Mouse (Mus musculus) midbrain, embryonic 14.5 days (tissue): ENCODE data around the gene Bap1. TPM values are rescaled to one million over a fixed set of nuclear protein-coding genes. Genes with fewer than 3 reads are reported as not detected.

Source experiments
- ATAC-seq: fragments of 200-750 bp; cut with Nextera tagmentation; 2 replicates; pipeline ENCODE4 v1.8.0; 2017; ENCODE audit warnings: moderate number of reproducible peaks, moderate library complexity; ENCODE audit not compliant: low FRiP score, low TSS enrichment
- DNase-seq: peaks from one replicate; pipeline ENCODE4 v3.0.0-alpha.2; 2015
- H3K27ac ChIP-seq: fragments of 300-500 bp; sonication (generic); replicated peaks from 2 replicates; pipeline ENCODE4 v1.5.1; 2014; ENCODE audit warnings: mild to moderate bottlenecking, low read depth, low read length, moderate library complexity
- H3K27me3 ChIP-seq: fragments of 300-500 bp; sonication (generic); 2 replicates; pipeline ENCODE4 v1.6.1; 2014; ENCODE audit warnings: low read length, control low read depth, mixed read lengths; ENCODE audit not compliant: control insufficient read depth, insufficient read depth
- H3K36me3 ChIP-seq: fragments of 300-500 bp; sonication (generic); 2 replicates; pipeline ENCODE4 v1.6.1; 2014; ENCODE audit warnings: low read length, control low read depth; ENCODE audit not compliant: control insufficient read depth, insufficient read depth
- H3K4me1 ChIP-seq: fragments of 300-500 bp; sonication (generic); 2 replicates; pipeline ENCODE4 v1.6.1; 2014; ENCODE audit warnings: mild to moderate bottlenecking, antibody characterized with exemption, low read length, control low read depth; ENCODE audit not compliant: control insufficient read depth, insufficient read depth
- H3K4me2 ChIP-seq: fragments of 300-500 bp; sonication (generic); 2 replicates; pipeline ENCODE4 v1.6.1; 2014; ENCODE audit warnings: mild to moderate bottlenecking, low read length, moderate library complexity
- H3K4me3 ChIP-seq: fragments of 300-500 bp; sonication (generic); replicated peaks from 2 replicates; pipeline ENCODE4 v1.5.1; 2014; ENCODE audit warnings: low read depth, low read length
- H3K9ac ChIP-seq: fragments of 300-500 bp; sonication (generic); replicated peaks from 2 replicates; pipeline ENCODE4 v1.6.1; 2014; ENCODE audit warnings: mild to moderate bottlenecking, low read length, moderate library complexity
- H3K9me3 ChIP-seq: fragments of 300-500 bp; sonication (generic); 2 replicates; pipeline ENCODE4 v1.6.1; 2016; ENCODE audit warnings: low read length, control low read depth, mixed read lengths; ENCODE audit not compliant: control insufficient read depth
- WGBS: fragments of 180-500 bp; shearing (Covaris S2); extraction: QIAGEN DNeasy Blood & Tissue Kit; methylation state at CpG from one replicate; pipeline ENCODE4 v1.1.7; 2014; 5-methylcytosine and 5-hydroxymethylcytosine counted together
- polyA plus RNA-seq: library from polyadenylated mRNA; unstranded; fragments of >200 nt; fragmentation: Nextera tagmentation; extraction: Ambion mirVana; gene quantifications from 2 replicates; pipeline ENCODE4 v1.2.1, GENCODE M21; 2014

The Bap1 gene
- polyA plus RNA-seq, 1 experiment from 2014 or later, result 118 TPM

GRCm38 (mm10) chr14:31211854-31212253, 39.4 kb upstream of the Bap1 start:
- 91% methylated on average over 6 of the region's 6 CpGs for WGBS
- no peak overlapping the region for H3K27ac ChIP-seq
- peaks cover 10% of the 10 kb centered on the region; the same call in 1 of the 2 replicates for H3K4me1 ChIP-seq
- no peak overlapping the region for H3K4me2 ChIP-seq
- no peaks in the 10 kb centered on the region for H3K36me3 ChIP-seq
- no peak overlapping the region for H3K9ac ChIP-seq
- DNase-seq (no peak), ATAC-seq (no peak)
- no peak overlapping the region for H3K4me3 ChIP-seq
- H3K9me3 ChIP-seq, result no peaks in the 10 kb centered on the region
- no peaks in the 10 kb centered on the region for H3K27me3 ChIP-seq

- peaks cover 5% of the 10 kb centered on the region; the same call in 1 of the 2 replicates for H3K4me1 ChIP-seq
- no peak overlapping the region for H3K27ac ChIP-seq
- no peaks in the 10 kb centered on the region for H3K27me3 ChIP-seq
- H3K9ac ChIP-seq, result no peak overlapping the region
- H3K9me3 ChIP-seq, result no peaks in the 10 kb centered on the region
- no peak overlapping the region for H3K4me2 ChIP-seq
- DNase-seq (no peak), ATAC-seq (no peak)
- H3K36me3 ChIP-seq, result no peaks in the 10 kb centered on the region
- 88% methylated on average over 3 of the region's 3 CpGs for WGBS
- no peak overlapping the region for H3K4me3 ChIP-seq
These were observed 38.8 kb upstream of the Bap1 start for GRCm38 (mm10) chr14:31212499-31212898.

- Histone ChIP-seq H3K9ac (no peak overlapping the region), H3K27me3 (no peaks in the 10 kb centered on the region), H3K4me3 (no peak overlapping the region), H3K36me3 (no peaks in the 10 kb centered on the region), H3K4me1 (0 out of 2 replicates have a peak, but pooled peaks cover 5% of the 10 kb centered on the region), H3K9me3 (no peaks in the 10 kb centered on the region), H3K4me2 (no peak overlapping the region), H3K27ac (no peak overlapping the region)
- ATAC-seq (no peak), DNase-seq (no peak)
- WGBS, result 72% methylated on average over 8 of the region's 8 CpGs
These were observed 37.4 kb upstream of the Bap1 start for GRCm38 (mm10) chr14:31213868-31214267.

GRCm38 (mm10) chr14:31214684-31215083, 36.6 kb upstream of the Bap1 start:
- no peak overlapping the region for H3K4me3 ChIP-seq
- H3K9me3 ChIP-seq, result no peaks in the 10 kb centered on the region
- ATAC-seq, result no peak
- 83% methylated on average over 3 of the region's 3 CpGs for WGBS
- no peak overlapping the region for H3K27ac ChIP-seq
- no peak for DNase-seq
- 0 out of 2 replicates have a peak, but pooled peaks cover 5% of the 10 kb centered on the region for H3K4me1 ChIP-seq
- H3K27me3 ChIP-seq, result no peaks in the 10 kb centered on the region
- H3K36me3 ChIP-seq, result no peaks in the 10 kb centered on the region
- H3K4me2 ChIP-seq, result no peak overlapping the region
- no peak overlapping the region for H3K9ac ChIP-seq

GRCm38 (mm10) chr14:31215157-31216002, 35.9 kb upstream of the Bap1 start:
- no peaks in the 10 kb centered on the region for H3K36me3 ChIP-seq
- no peak overlapping the region for H3K4me3 ChIP-seq
- H3K4me2 ChIP-seq, result peak overlapping the region; percentile 6; the same call in 1 of the 2 replicates
- DNase-seq (peak; percentile 87), ATAC-seq (peak; percentile 64)
- no peaks in the 10 kb centered on the region for H3K9me3 ChIP-seq
- H3K9ac ChIP-seq, result no peak overlapping the region; the same call in 1 of the 2 replicates
- H3K4me1 ChIP-seq, result 0 out of 2 replicates have a peak, but pooled peaks cover 5% of the 10 kb centered on the region
- 34% methylated on average over 15 of the region's 15 CpGs for WGBS
- H3K27ac ChIP-seq, result 0 out of 2 replicates have a peak overlapping the region, but pooled peaks have one; percentile 20
- no peaks in the 10 kb centered on the region for H3K27me3 ChIP-seq

- Histone ChIP-seq H3K4me2 (peak within 1 kb of the TSS; percentile 12), H3K36me3 (no peaks in the 10 kb centered on the region), H3K27me3 (no peaks in the 10 kb centered on the region), H3K9me3 (no peaks in the 10 kb centered on the region), H3K27ac (0 out of 2 replicates have a peak within 1 kb of the TSS, but pooled peaks have one; percentile 20), H3K9ac (no peak within 1 kb of the TSS), H3K4me3 (no peak within 1 kb of the TSS), H3K4me1 (0 out of 2 replicates have a peak, but pooled peaks cover 5% of the 10 kb centered on the region)
- ATAC-seq (no peak), DNase-seq (no peak)
- 49% methylated on average over 2 of the region's 2 CpGs for WGBS
These were observed 34.4 kb upstream of the Bap1 start, which contains the start of gene Nisch for GRCm38 (mm10) chr14:31216846-31217245. Gene Nisch, minus strand, starts transcription at chr14:31216946.

- H3K36me3 ChIP-seq, result no peaks in the 10 kb centered on the region
- no peak within 1 kb of the TSS for H3K27ac ChIP-seq
- DNase-seq (peak; percentile 60), ATAC-seq (peak; percentile 60)
- H3K4me2 ChIP-seq, result peak within 1 kb of the TSS; percentile 12; the same call in 1 of the 2 replicates
- H3K4me1 ChIP-seq, result 0 out of 2 replicates have a peak, but pooled peaks cover 5% of the 10 kb centered on the region
- no peaks in the 10 kb centered on the region for H3K9me3 ChIP-seq
- H3K27me3 ChIP-seq, result no peaks in the 10 kb centered on the region
- no peak within 1 kb of the TSS for H3K4me3 ChIP-seq
- no peak within 1 kb of the TSS for H3K9ac ChIP-seq
- 15% methylated on average over 11 of the region's 11 CpGs for WGBS
These were observed 33.6 kb upstream of the Bap1 start, which contains the start of gene Sema3g for GRCm38 (mm10) chr14:31217666-31218065. Gene Sema3g, plus strand, starts transcription at chr14:31217860.

- no peaks in the 10 kb centered on the region for H3K36me3 ChIP-seq
- no peak overlapping the region for H3K27ac ChIP-seq
- H3K27me3 ChIP-seq, result no peaks in the 10 kb centered on the region
- H3K4me1 ChIP-seq, result no peaks in the 10 kb centered on the region
- H3K4me3 ChIP-seq, result no peak overlapping the region
- 67% methylated on average over 4 of the region's 4 CpGs for WGBS
- H3K9ac ChIP-seq, result no peak overlapping the region
- H3K9me3 ChIP-seq, result no peaks in the 10 kb centered on the region
- ATAC-seq, result no peak
- DNase-seq, result no peak
- H3K4me2 ChIP-seq, result no peak overlapping the region
These were observed 24.3 kb upstream of the Bap1 start for GRCm38 (mm10) chr14:31226978-31227377.
